Mouse (Mus musculus) left cerebral cortex, postnatal 36 days (tissue): ENCODE data around the gene Anxa9. TPM values are rescaled to one million over a fixed set of nuclear protein-coding genes. Genes with fewer than 3 reads are reported as not detected.

Source experiments
- DNase-seq, 2 experiments: peaks; one replicate each; pipeline ENCODE4 v3.0.0; 2021 to 2022; ENCODE audit warnings: low spot score in 2 of 2, mixed read lengths in 1 of 2
- intact Hi-C: fragments of 180-260 bp; cut with DNase I; formaldehyde crosslinking; loops from one replicate; pipeline ENCODE4 v1.15.1; 2025
- total RNA-seq, 2 experiments: library from RNA; stranded (reverse); gene quantifications; 2 replicates each; pipeline ENCODE4 v1.2.3; 2021

Anxa9 gene
- total RNA-seq, 2 experiments from 2014 or later, result 1.1 TPM

DNA sequence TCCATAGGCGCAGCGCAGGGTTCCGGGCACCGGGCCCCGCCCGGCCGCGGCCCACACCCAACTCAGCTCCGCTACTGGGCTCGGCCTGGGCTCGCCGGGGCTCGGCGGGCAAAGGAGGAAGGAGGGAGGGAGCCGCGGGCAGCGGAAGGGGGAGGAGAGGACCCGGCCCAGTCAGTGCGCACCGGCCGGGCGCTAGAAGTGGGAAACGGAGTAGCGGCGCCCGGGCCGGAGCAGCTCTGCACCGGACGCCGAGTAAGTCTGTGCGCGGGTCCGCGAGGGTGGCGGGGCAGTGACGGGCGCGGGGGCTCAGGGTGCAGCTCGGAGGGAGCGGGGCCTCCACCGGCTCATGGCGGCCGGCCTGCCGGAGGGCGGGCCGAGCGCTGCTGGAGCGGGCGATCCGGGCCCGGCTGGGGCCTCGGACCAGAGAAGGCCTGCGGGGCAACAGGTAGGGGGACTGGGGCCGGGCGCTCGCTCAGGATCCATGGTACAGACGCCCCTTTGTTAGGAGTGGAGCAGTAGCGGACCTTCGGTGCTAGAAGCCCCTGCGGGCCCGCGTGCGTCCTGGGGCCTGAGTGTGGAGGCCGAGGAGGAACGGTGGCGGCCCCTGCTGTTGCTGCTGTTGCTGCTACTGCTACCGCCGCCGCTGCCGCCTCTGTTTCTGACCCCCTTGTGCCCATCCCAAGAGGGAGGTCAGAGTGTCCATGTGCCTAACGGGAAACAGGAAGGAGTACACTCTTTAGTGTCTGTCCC is 8.3 kb upstream of the Anxa9 start:
- intact Hi-C loops, result no loop called here

DNA sequence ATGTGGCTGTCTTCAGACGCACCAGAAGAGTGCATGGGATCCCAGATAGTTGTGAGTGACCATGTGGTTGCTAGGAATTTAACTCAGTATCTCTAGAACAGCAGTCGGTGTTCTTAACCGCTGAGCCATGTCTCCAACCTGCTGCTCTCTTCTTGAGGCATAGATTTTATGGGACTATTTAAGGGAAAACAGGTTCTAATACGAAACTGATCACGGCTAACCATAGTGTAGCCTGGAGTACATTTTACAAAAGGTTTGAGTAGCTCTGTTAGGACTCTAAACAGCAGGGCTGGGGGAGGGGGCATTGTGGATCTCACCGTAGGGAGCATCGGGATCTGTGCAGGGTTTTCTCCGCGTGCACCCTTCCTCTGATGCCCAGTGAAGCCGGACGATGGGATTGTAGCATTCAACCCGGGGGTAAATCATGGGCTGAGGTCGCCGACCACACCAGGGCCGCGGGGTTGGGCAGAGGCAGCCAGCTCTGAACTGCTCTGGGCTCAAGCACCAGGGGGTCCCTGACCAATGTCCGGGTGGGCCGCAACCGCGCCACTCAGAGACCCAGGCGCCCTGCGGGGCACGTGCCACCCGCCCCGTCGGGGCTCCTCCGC is 7.6 kb upstream of the Anxa9 start, which contains the start of gene Cers2:
Gene Cers2 (plus strand): TSS at position 306 of the 608 bp plus-strand sequence.
- intact Hi-C loops, result no loop called here
- no peak for DNase-seq

More for the DNA sequence above, 8.3 kb upstream of the Anxa9 start:
- peak; percentile 78 to 80 for DNase-seq

DNA sequence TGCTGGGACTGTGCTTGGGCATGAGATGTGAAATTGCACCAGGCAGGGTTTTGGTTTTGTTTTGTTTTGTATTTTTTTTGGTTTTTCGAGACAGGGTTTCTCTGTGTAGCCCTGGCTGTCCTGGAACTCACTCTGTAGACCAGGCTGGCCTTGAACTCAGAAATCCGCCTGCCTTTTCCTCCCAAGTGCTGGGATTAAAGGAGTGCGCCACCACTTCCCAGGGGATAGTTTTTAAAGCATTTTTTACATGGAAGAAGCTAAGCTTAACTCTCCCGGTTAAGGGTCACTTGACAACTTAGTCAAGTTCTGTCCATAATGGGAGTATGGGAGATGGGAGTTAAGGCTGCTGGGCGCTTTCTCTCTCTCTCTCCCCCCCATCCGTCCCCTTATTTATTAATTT is 7.1 kb upstream of the Anxa9 start:
- intact Hi-C loops, result no loop called here
- DNase-seq, result no peak

DNA sequence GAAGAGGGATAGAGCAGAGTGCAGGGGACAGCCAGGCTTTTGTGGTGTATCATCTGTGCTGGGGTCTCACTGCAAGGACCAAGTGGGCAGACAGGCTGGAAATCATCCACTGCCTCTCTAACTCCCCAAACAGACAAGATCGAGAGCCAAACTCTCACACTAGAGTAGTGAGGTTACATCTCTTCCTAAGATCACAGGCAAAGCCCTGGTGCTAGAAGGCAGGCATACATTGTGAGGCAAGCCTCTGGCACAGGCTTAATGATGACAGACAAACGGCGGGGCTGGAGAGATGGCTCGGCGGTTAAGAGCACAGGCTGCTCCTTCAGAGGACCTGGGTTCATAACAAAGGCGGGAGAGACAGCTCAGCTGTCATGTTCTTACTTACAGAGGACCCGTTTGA is 6.5 kb upstream of the Anxa9 start:
- intact Hi-C loops, result no loop called here
- no peak for DNase-seq

DNA sequence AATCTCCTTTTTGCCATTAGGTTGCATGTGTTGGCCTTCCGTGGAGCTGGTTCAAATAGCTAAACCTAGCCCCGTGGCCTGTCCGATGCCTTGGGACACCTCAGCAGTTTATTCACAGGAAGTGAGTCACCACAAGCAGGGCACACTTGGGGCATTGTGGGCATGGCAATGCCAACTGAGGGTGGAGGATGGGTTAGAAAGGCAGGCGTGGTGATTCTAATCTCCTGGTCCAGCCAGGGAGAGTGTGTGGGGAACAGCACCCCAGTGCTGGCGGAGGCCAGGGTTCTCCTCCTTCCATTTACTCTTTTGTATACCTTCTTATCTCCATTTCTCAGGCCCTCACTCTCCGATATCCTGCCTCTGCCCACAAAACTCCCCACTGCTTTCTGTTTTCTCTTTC is 5.6 kb upstream of the Anxa9 start:
- DNase-seq, result no peak
- intact Hi-C loops, result no loop called here

DNA sequence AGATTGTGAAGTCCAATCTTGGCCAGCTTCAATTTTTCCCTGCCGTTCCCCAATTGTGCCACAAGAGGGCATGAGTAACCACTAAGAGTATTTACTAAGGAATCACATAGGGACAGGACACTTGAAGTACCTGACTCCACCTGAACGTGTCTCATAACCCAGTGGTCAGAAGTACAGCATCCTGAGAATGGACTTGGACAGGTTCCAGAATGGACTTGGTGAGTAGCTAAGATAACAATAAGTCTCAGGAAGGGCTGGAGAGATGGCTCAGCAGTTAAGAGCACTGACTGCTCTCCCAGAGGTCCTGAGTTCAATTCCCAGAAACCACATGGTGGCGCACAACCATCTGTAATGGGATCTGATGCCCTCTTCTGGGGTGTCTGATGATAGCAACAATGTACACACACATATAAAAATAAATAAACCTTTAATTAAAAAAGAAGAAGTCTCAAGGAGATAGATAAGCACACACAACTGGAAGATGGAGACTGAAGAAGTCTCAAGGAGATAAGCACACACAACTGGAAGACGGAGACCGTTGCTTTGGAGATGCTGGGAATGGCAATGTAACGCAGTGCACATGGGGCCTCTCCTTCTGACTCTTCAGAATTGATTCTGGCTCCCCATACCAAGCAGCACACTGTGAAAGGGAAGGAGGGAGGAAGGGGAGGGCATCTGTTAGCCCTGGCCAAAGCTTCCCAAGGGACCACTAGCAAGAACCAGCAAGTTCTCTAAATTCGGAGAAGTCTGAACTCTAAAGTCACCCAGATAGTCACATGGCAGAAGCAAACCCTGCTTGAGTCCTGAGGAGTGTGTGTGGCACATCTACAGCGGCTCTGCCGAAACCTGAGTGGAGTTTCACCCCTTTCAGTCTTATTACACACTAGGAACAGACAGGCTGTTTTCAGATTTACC is 4.2 kb upstream of the Anxa9 start:
- intact Hi-C loops, result no loop called here
- peak; percentile 38 to 53 for DNase-seq

DNA sequence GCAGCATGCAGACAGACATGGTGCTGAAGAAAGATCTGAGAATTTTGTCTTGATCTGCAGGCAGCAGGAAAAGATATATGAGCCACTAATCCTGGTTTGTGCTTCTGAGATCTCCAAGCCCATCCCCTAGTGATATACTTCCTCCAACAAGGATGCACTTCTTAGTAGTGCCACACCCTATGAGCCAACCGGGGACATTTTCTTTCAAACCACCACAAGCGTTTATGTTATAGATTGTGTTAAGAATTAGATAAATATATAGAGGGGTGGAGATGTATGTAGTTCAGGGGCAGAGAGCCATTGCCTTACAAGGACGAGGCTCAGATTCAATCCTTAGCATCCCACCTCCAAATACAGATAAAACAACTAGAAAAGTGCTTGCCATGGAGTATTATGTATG is 3.5 kb upstream of the Anxa9 start:
- intact Hi-C loops, result no loop called here
- DNase-seq, result no peak

DNA sequence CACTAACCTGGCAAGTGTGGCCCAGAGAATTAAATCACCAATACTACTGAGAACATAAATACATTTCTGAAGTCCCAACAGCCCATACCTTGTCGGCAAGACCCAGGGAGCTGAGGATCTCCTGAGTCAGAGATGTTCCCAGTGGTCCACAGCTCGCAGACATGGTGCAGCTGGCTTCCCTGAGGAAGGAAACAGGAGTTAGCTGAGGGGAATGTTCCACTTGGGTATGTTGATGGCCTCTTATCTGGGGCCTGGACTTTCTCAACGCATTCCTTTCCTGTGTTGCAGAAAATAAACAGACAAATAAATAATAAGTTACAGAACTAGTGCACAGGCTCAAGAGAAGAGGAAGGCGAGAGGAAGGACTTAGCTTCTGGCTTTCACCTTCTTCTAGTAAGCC is 732 bp downstream of the Anxa9 start:
- intact Hi-C loops, result no loop called here
- DNase-seq, result no peak

DNA sequence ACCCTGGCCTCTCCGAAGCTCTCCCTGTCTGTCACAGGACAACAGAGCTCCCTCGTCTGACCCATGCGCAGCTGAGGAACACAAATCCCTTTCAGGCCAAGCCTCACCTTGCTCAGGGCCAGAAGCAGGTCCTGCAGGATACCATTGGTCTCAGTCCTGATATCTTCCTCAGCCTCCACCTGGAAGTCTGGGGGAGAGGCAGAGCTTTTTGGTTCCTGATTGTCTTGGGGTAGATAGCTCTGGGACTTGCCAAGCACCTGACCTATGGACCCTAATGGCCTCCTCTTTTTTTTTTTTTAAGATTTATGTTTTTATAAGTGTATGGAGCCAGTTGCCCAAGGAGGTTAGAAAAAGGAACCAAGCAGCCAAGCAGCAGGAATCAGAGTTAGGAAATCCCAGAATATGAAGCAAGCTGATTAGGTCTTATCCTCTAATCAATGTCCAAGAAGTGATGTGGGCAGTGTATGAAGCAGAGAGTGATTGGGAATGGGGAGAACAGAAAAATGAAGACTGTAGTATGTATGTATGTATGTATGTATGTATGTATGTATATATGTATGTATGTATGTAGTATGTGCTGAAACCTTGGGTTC is 5.7 kb downstream of the Anxa9 start:
- intact Hi-C loops, result no loop called here
- DNase-seq, result no peak

DNA sequence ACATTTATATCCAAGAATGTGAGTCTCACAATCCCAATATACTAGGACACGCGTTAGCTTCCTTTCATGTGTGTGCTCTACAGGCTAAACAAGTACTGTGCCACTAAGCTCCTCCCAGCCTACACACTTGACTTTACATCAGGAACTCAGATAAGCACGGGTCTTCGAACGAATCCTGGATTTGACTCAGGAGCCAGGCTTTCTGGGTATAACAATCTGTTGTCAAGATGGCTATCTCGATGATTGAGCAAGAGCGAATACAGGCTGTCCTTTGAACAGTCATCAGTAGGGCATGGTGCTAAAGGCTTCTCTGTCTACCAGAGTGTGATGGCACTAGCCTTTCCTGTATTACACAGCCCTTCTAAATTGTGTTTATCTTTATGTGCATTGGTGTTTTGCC is 9.0 kb downstream of the Anxa9 start:
- intact Hi-C loops, result no loop called here
- no peak for DNase-seq

DNA sequence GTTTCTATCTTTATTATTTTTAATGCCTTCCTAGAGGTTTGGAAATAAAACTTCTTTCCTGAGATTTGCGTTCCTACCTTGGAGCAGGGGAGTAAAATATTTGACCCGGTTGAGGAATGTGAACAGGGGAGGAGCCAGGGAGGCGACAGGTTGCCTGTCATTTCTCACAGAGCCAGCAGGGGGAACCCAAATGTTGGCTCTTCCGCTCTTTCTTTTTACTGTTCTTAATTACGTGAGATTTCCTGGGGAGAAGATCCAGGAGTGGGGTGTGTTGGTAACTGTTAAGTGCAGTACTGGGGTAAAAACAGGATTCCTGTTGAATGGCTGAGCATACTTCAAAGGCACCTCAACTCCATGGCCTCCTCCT is 10.9 kb downstream of the Anxa9 start:
- intact Hi-C loops, result no loop called here
- DNase-seq, result no peak

DNA sequence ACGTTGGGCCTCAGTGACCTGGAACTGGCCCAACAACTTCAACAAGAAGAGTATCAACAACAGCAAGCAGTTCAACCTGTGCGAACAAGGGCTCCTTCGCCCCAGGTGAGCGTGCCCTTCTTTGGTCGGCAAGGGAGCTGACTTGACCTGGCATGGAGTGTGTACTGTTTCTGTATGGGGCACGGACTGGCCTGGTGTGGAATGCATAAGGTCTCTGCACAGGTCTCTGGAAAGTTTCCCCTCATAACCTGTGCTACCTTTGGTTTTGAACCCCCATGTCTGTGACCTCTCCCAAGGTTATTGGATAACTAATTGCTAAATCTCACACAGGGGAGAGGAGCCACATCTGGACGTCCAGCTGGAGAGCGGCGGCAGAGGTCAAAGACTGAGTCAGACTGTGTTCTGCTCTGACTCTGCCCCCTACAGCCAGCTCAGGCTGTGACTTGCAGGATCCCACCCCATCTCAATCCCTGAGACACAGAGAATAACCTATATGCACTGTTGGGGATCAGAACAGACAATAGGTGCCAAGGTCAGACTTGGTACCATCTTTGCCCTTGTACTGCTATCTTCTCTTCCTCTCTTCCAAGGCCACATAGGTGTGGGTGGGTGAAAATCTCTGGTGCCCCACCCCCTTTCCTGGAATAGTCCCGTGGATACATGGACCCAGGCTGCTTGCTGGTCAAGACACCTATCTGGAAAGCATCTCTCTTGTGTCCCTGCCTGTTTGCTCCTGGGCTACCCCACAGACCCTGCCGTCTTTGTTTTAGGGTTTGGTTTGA is 11.5 kb downstream of the Anxa9 start:
- intact Hi-C loops, result no loop called here
- no peak for DNase-seq

DNA sequence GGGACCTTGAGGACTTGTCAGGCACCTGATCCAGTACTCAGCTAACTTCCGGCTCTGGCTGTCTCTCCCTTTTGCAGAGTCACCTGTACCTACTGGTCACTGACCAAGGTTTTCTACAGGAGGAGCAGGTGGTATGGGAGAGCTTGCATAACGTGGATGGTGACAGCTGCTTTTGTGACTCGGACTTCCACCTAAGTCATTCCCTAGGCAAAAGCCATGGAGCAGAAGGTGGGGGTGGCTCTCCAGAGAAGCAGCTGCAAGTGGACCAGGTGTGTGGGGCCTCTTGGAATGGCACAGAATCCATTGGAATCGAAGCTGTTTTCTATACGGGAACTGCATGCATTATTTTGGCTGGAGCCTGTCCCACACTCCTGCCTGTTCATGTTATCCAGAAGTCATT is 12.3 kb downstream of the Anxa9 start:
- intact Hi-C loops, result no loop called here
- no peak for DNase-seq

DNA sequence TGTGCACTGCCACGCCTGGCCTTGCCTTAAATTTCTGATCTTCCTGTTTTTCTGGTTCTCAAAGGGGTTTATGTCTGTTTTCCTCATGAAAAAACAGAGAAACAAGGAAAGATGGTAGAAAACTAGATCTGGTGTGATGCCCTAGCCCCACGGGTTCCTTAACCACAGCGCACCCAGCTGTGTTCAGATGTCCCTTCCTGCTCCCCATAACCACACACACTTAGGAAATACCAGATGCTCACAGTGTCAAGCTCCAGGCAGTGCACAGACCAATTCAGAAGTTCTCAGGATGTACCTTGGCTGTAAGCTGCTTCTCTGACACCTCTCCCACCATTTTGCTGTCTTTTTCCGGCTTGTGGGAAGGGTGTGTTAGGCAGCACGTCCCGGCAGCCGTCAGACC is 12.7 kb downstream of the Anxa9 start:
- no peak for DNase-seq
- intact Hi-C loops, result no loop called here

DNA sequence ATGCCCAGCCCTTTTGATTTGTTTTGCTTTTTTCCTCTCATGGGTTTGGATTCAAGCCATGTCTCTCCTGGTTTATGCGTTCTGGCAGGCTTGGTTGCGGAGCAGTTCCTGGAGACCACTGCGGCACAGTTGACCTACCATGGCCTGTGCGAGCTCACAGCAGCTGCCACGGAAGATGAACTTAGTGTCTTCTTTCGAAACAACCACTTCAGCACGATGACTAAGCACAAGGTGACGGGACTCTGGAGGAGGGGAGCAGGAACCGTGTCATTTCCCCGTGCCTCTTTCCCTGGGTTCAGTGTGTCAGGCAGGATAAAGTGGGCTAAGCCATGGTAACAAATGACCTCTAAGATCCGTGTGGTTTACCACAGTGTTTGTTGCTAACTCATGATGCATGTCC is 13.4 kb downstream of the Anxa9 start:
- no peak for DNase-seq
- intact Hi-C loops, result no loop called here

DNA sequence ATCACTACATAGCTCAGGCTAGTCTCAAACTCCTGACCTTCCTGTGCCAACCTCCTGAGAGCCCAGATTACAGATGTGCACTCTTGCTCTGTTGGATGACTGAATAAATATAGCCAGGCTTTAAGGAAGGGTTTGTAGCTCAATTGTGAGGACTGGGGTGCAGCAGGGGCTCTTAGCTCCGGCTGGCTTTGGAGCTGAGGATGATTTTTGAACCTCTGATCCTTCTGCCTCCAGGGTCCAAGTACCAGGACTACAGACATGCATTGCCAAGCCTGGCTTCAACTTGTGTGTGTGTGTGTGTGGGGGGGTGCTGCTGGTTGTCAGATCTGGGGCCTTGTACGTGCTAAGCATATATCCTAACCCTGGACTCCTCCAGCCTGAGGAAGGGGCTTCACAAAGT is 14.1 kb downstream of the Anxa9 start:
- intact Hi-C loops, result no loop called here
- DNase-seq, result no peak

DNA sequence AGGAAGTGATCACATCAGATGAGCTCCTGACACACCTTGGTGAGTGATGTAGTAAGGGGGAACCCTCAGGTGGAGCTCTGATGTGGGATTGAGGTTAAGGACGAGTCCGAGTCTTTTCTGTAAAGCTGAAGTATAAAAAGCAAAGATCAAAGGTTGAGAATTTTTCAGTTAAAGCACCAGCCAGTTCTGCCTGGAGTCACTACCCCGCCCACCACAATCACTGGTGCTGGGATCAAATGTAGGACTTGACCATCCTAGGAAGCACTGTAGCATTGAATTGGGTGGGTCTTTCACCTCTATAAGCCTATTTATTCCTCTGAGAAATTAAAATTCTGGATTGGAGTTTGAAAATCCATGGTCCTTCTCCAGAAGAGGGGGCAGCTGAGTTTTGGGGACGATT is 15.9 kb downstream of the Anxa9 start:
- no peak for DNase-seq
- intact Hi-C loops, result no loop called here

DNA sequence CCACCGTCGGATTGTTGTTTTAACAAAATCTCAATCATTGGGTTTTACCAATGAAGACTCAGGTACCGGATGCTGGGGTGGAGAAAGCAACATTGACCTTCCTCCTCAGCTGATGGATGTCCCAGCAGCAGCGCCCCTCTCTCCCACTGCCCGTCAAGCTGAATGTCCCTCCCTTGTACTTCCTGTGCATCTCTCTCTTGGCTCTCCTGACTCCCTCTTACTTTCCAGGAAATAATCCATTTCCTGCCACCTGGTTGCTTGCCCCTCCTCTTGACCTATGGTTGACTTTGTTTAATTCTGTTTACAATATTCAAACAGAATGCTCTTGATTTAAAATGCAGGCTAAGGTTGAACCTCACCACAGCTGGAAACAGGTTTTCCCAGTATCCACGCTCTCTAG is 16.8 kb downstream of the Anxa9 start:
- DNase-seq, result no peak
- intact Hi-C loops, result no loop called here

DNA sequence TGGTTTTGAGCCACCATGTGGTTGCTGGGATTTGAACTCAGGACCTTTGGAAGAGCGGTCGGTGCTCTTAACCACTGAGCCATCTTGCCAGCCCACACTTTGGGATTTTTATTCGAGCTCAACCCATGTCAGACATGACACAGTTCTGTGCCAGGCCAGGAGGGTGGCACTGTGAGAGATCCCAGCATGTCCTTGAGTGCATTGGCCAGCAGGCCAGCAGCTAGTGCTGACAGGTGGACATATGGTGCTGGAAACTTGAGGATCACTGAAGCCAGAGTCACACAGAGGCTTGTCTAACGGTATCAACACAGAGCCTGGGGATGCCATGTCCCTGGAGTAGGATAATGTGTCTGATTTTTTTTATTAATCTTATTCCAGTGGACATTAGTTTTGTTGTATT is 17.6 kb downstream of the Anxa9 start:
- DNase-seq, result no peak
- intact Hi-C loops, result no loop called here

DNA sequence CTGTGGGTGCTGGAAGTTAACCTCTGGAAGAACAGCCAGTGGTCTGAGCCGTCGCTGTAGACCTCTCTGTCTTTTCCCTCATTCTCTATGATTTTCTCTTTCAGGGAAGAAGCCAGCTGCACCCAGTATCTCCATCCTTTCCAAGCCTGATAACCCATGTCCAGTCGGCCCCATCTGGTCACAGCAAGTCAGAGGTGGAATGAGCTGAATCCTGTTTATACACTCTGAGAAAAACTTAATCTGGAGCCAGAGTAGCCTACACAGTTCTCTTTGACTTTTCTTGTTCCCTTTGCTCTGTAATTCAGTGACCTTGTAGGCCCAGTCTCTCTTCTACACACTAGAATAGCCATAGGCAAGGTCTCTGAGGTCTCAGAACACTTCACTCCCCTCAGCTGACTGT is 19.4 kb downstream of the Anxa9 start:
- no peak for DNase-seq
- intact Hi-C loops, result no loop called here
